Mouse (Mus musculus) forebrain, embryonic 13.5 days (tissue): ENCODE data around the gene Clec1a. TPM values are rescaled to one million over a fixed set of nuclear protein-coding genes. Genes with fewer than 3 reads are reported as not detected.
"Not testable (repeated sequence)": the region's sequence is repeated elsewhere in the genome, so short reads cannot be mapped to it uniquely, and the experiment has no call there.

Source experiments
- ATAC-seq: fragments of 200-750 bp; cut with Nextera tagmentation; 2 replicates; pipeline ENCODE4 v1.8.0; 2017
- H3K27ac ChIP-seq: fragments of 300-500 bp; sonication (generic); 2 replicates; pipeline ENCODE4 v1.5.1; 2015; ENCODE audit warnings: inconsistent platforms, mild to moderate bottlenecking, moderate library complexity
- H3K27me3 ChIP-seq: fragments of 300-500 bp; sonication (generic); 2 replicates; pipeline ENCODE4 v1.6.1; 2015; ENCODE audit warnings: mild to moderate bottlenecking, inconsistent platforms
- H3K36me3 ChIP-seq: fragments of 300-500 bp; sonication (generic); 2 replicates; pipeline ENCODE4 v1.6.1; 2015; ENCODE audit warnings: mild to moderate bottlenecking, inconsistent platforms; ENCODE audit not compliant: poor library complexity, severe bottlenecking
- H3K4me1 ChIP-seq: fragments of 300-500 bp; sonication (generic); 2 replicates; pipeline ENCODE4 v1.6.1; 2015; ENCODE audit warnings: inconsistent platforms
- H3K4me2 ChIP-seq: fragments of 300-500 bp; sonication (generic); 2 replicates; pipeline ENCODE4 v1.6.1; 2015; ENCODE audit warnings: inconsistent platforms, mild to moderate bottlenecking, moderate library complexity
- H3K4me3 ChIP-seq: fragments of 300-500 bp; sonication (generic); 2 replicates; pipeline ENCODE4 v1.5.1; 2015; ENCODE audit warnings: mild to moderate bottlenecking, inconsistent platforms
- H3K9ac ChIP-seq: fragments of 300-500 bp; sonication (generic); 2 replicates; pipeline ENCODE4 v1.6.1; 2015; ENCODE audit warnings: mild to moderate bottlenecking, inconsistent platforms
- H3K9me3 ChIP-seq: fragments of 300-500 bp; sonication (generic); replicated peaks from 2 replicates; pipeline ENCODE4 v1.6.1; 2016; ENCODE audit warnings: inconsistent platforms
- WGBS: fragments of 180-500 bp; shearing (Covaris S2); methylation state at CpG from one replicate; pipeline ENCODE4 v1.1.7; 2015; 5-methylcytosine and 5-hydroxymethylcytosine counted together
- polyA plus RNA-seq: library from polyadenylated mRNA; unstranded; fragments of >200 nt; fragmentation: Nextera tagmentation; extraction: Ambion mirVana; gene quantifications from 2 replicates; pipeline ENCODE4 v1.2.1, GENCODE M21; 2015

Gene Clec1a
- 0.89 and 1.1 TPM in 2 replicates for polyA plus RNA-seq

DNA sequence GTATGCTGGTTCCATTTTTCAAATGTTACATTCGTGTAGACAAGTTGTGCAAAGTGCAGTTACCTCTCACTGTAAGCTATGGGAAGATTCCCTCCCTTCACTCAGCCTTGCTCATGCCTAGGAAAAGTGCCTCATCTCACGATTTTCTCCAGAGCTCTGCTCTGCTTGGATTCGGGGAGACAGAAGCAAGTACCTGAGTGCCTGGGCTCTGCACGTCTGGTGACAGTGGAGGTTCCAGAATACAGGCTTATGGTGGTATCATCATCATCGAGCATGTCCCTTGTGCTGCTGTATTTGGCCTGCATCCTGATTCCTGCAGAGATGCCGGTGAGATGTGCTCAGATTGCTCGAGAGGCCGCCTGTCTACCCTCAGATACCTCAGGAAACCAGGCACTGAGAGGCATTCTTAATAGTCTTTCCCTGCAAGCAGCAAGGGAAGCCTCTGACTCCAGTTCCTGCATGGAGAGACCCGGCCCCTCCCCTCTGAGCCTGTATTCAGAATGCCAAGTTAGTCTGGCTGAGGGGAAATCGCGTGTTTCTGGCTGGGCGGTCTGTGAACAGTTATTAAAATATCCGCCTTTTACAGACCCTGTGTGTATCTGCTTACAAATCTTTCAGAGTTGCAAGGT is at the start of gene Clec1a:
Clec1a (minus strand) TSS at position 590 of the 629 bp plus-strand sequence.
- ATAC-seq = no peak
- H3K9me3 ChIP-seq = no peaks in the 10 kb centered on the region

DNA sequence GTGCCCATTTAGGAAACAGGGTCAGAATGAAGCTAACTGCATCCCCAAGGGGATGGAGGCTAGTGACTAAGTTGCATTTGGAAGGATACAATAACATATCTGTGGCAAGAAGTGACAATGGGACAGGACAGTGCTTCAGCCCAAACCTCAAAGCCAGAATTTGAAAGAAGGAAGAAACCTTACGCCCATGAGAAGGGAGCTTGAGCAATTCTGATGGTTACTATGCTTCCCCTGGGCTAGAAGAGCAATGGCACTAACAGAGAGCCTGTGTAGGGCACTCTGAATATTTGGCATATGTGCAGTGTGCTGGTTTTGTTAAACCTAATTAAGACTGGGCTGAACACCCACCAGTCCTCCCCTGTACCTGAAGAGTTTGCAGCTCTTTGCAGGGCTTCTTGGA is 47.7 kb upstream of the Clec1a start:
- 91% methylated on average over 1 of the region's 1 CpGs for WGBS
- not testable (repeated sequence) for ATAC-seq, H3K27ac ChIP-seq, H3K4me1 ChIP-seq, H3K36me3 ChIP-seq, H3K4me3 ChIP-seq, H3K27me3 ChIP-seq, H3K9me3 ChIP-seq, H3K4me2 ChIP-seq, H3K9ac ChIP-seq

More for the DNA sequence above, at the start of gene Clec1a:
- no peak within 1 kb of the TSS for H3K4me2 ChIP-seq
- H3K9ac ChIP-seq = no peak within 1 kb of the TSS
- no peaks in the 10 kb centered on the region for H3K4me1 ChIP-seq
- no peak within 1 kb of the TSS for H3K4me3 ChIP-seq
- H3K36me3 ChIP-seq = no peaks in the 10 kb centered on the region
- H3K27ac ChIP-seq = no peak within 1 kb of the TSS
- 65% methylated on average over 13 of the region's 13 CpGs for WGBS
- no peaks in the 10 kb centered on the region for H3K27me3 ChIP-seq

DNA sequence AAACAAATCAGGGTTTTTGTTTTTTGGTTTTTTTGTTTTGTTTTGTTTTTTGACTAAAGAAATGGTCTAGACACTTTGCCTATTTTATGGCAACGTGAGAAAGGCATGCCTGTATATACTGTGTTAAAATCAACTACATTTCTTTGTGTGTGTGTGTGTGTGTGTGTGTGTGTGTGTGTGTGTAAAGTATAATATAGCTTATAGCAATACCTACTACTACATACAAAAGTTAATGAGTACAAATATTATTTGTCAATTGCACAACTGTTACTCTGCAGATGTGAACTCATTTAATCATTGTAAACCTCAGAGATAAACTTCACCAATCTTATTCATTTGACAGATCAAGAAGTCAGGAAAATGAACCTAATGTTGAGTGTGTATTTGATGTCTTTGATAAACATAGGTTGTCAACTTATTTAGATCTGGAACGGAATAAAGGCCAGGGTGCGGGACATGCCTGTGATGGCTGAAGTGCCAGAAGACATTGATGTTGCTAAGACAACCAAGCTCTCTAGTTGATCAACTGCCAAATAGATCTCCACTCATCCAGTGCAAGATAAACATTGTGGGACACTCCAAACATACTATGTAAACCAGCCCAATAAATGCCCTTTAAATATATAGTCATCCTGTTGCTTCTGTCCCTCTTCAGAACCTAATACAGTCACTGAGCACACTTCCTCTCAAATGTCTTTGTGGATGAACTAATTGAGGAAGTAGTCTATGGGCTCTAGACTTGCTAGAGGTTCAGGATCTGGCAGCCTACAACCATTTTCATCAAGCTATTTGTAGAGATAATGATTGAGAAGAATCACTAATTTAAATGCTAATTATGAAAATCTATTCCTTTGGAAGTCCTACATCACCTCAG is 45.8 kb upstream of the Clec1a start:
- Histone ChIP-seq H3K4me1 (no peaks in the 10 kb centered on the region), H3K9me3 (no peaks in the 10 kb centered on the region), H3K4me2 (no peak overlapping the region), H3K4me3 (no peak overlapping the region), H3K36me3 (no peaks in the 10 kb centered on the region), H3K27ac (no peak overlapping the region), H3K9ac (no peak overlapping the region), H3K27me3 (no peaks in the 10 kb centered on the region)
- no peak for ATAC-seq
- 88% methylated on average over 3 of the region's 3 CpGs for WGBS

DNA sequence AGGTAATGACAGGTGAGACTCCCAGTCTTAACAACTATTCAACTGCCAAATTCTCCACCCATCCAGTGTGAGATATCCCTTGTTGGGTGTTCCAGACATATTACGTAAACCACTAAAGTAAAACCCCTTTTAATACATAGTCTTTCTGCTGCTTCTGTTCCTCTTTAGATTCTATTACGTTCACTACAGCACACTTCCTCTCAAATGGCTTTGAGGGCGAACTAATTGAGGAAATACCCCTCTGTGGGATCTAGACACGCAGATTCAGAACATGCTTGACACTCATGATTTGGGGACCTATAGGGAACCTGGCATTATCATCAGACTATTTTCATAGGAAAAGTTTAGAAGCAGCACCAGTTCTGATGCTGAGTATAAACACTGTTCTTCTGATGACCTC is 43.1 kb upstream of the Clec1a start:
- ATAC-seq = no peak
- Histone ChIP-seq H3K27ac (no peak overlapping the region), H3K4me1 (no peaks in the 10 kb centered on the region), H3K4me3 (no peak overlapping the region), H3K27me3 (no peaks in the 10 kb centered on the region), H3K36me3 (no peaks in the 10 kb centered on the region), H3K4me2 (no peak overlapping the region), H3K9me3 (no peaks in the 10 kb centered on the region), H3K9ac (no peak overlapping the region)
- WGBS = 80% methylated on average over 4 of the region's 4 CpGs

DNA sequence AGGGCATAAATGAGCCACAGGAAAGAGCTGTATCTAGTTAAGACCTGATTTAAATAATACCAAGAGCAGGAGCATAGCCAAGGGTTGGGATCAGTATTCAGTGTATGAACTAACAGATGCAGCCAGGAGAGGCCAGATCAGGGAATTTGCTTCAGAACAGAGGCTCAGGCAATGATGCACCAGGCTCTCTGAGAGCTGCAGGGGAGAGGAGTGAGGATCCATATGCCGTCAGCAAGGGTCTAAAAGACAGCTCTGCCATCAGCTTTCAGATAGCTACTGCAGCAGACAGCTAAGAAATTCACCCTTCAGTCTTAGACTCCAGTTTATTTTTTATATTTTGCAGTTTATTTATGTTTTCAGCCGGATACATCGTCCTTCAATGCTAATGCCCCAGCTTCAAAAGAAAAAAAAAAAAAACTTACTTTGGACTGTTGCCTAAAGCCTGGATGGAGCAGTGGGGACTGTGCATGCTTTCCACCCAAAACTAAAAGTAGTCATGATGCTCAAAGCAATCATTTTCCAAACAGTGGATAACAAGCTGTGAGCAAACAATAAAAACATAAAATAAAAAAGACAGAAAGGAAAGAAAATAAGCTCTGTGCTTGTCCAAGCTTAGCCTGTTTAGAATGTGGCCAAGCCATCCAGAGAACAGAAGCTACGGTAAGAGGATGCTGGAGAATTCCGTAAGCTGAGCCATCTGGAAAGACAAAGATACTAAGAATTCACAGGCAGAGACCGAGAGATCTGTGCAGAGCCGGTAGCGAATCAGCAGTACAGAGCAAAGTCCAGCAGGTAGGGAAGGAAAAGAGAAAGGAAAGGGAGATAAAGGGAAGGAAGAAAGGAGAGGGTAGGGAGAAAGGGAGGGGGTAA is 28.5 kb upstream of the Clec1a start:
- Histone ChIP-seq H3K4me1 (no peaks in the 10 kb centered on the region), H3K27me3 (no peaks in the 10 kb centered on the region), H3K9me3 (no peaks in the 10 kb centered on the region), H3K4me2 (no peak overlapping the region; the same call in 1 of the 2 replicates), H3K9ac (no peak overlapping the region), H3K36me3 (no peaks in the 10 kb centered on the region), H3K27ac (peak overlapping the region; percentile 31; the same call in 1 of the 2 replicates), H3K4me3 (no peak overlapping the region)
- 53% methylated on average over 8 of the region's 8 CpGs for WGBS
- ATAC-seq = peak; percentile 93

DNA sequence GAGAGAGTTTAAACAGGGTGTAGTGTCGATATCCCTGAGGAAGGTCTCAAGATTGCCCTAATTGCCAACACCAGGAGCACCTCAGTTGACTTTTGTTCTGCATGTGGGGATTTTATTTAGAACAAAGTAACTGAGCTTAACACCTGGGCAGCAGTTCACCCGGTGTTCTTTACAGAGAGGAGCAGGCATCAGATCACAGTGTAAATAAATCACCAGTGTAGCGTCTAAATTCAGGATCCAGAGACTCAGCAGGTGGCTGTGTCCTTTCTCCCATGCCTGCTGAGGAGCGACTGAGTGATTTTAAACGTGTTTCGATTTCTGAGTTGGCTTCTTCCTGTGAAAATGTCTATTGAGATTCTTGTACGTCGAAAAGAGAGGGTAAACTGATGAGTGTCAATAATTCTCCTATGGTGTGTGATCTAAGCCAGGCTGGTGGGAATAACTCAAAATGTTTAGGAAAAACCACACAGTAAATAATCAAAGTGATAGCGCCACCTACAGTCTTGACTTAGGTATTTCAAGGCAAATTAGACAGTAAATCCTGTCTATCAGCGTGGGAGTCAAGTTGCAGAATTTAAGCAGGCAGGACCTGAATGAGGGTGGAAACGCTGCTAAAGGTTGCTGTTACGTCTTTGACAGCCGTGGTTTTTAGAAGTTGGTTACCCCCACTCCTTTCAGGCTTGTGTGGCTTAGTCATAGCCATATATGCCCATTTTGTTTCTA is 24.8 kb upstream of the Clec1a start:
- H3K4me3 ChIP-seq = no peak overlapping the region
- no peaks in the 10 kb centered on the region for H3K9me3 ChIP-seq
- ATAC-seq = no peak
- no peaks in the 10 kb centered on the region for H3K36me3 ChIP-seq
- WGBS = 32% methylated on average over 13 of the region's 13 CpGs
- no peak overlapping the region for H3K9ac ChIP-seq
- no peaks in the 10 kb centered on the region for H3K4me1 ChIP-seq
- H3K27ac ChIP-seq = no peak overlapping the region
- H3K27me3 ChIP-seq = no peaks in the 10 kb centered on the region
- no peak overlapping the region for H3K4me2 ChIP-seq

DNA sequence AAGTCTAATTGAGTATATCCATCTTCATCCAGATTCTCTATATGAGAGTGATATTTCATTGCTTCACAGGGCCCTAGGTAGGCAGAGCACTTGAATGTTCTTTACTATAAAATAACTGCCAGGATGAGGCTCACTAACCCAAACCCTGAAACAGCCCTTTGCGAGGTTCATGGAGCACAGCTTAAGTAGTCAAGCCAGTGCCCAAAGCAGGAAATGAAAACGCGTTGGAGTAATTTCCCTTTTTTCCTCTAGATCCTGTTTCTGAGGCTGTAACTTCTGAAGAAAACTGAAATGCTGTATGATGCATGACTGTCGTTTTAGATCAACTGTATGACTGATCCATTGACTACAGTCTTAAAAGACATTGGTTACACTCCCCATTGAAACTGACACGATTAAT is 20.8 kb upstream of the Clec1a start:
- no peak overlapping the region for H3K27ac ChIP-seq
- no peaks in the 10 kb centered on the region for H3K9me3 ChIP-seq
- H3K36me3 ChIP-seq = no peaks in the 10 kb centered on the region
- ATAC-seq = no peak
- no peak overlapping the region for H3K4me2 ChIP-seq
- no peak overlapping the region for H3K4me3 ChIP-seq
- no peaks in the 10 kb centered on the region for H3K4me1 ChIP-seq
- H3K9ac ChIP-seq = no peak overlapping the region
- H3K27me3 ChIP-seq = no peaks in the 10 kb centered on the region
- WGBS = 87% methylated on average over 5 of the region's 5 CpGs

DNA sequence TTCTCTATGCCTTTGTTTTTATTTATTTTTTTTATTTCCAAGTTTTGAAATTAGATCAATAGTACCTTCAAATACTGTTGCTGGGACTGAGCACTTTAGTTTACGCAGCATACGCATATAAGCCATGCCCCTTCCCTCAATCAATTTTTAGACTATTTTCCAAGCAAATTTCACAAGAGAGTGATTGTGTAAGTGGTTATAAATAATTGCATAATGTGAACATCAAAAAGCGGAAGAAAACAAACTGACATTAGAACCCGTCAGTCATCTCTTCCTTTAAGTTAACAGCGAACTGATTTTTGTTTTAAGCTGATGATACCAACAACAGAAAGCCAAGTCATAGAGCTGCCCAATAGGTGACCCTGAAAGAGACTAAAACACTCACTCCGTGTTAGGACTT is 19.6 kb upstream of the Clec1a start:
- WGBS = 93% methylated on average over 6 of the region's 6 CpGs
- Histone ChIP-seq H3K27ac (no peak overlapping the region), H3K9ac (no peak overlapping the region), H3K4me2 (no peak overlapping the region), H3K36me3 (no peaks in the 10 kb centered on the region), H3K9me3 (no peaks in the 10 kb centered on the region), H3K4me3 (no peak overlapping the region), H3K4me1 (no peaks in the 10 kb centered on the region), H3K27me3 (no peaks in the 10 kb centered on the region)
- no peak for ATAC-seq

DNA sequence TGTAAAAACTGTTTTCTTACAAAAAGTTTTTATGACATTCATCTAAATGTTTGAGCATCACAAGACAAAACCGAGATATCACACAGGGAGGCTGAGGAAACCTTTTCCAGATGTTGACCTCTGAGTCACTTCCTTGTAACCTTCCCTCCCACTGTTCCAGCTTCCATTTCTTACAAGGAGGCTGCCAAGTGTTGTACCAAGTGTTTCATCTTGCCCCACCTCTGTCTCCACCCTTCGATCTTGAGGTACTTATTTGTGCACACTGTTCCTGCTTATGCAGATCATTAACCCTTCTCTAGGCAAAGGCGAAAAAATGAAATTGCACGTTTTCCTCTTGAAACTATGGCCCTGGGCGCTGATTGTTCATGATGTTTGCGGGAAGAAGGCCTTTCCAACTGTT is 2.1 kb downstream of the Clec1a start:
- H3K36me3 ChIP-seq = no peaks in the 10 kb centered on the region
- no peaks in the 10 kb centered on the region for H3K9me3 ChIP-seq
- no peak overlapping the region for H3K4me3 ChIP-seq
- H3K9ac ChIP-seq = no peak overlapping the region
- WGBS = 81% methylated on average over 6 of the region's 6 CpGs
- no peaks in the 10 kb centered on the region for H3K4me1 ChIP-seq
- no peak overlapping the region for H3K27ac ChIP-seq
- ATAC-seq = no peak
- no peak overlapping the region for H3K4me2 ChIP-seq
- no peaks in the 10 kb centered on the region for H3K27me3 ChIP-seq

DNA sequence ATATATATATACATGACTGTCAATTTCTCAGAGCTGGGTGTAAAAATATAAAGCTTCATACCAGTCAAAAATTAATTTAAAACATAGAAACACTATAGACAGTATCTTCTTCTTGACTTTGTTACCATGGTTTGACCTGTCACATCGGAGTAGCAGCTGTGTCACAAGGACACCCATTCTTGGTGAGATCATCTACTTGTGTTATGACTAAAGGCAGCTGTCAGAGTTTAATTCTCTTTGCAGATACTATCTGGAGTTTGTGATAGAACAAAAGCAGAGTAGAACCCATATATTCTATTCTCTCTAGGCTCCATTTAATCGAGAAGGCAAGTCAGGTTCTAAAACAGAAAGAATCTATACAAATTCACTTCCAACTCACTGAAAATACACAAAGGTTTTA is 13.8 kb downstream of the Clec1a start:
- Histone ChIP-seq H3K4me3 (no peak overlapping the region), H3K4me1 (no peaks in the 10 kb centered on the region), H3K36me3 (no peaks in the 10 kb centered on the region), H3K27me3 (no peaks in the 10 kb centered on the region), H3K9me3 (no peaks in the 10 kb centered on the region), H3K9ac (no peak overlapping the region), H3K4me2 (no peak overlapping the region), H3K27ac (no peak overlapping the region)
- WGBS = 92% methylated on average over 2 of the region's 2 CpGs
- no peak for ATAC-seq

DNA sequence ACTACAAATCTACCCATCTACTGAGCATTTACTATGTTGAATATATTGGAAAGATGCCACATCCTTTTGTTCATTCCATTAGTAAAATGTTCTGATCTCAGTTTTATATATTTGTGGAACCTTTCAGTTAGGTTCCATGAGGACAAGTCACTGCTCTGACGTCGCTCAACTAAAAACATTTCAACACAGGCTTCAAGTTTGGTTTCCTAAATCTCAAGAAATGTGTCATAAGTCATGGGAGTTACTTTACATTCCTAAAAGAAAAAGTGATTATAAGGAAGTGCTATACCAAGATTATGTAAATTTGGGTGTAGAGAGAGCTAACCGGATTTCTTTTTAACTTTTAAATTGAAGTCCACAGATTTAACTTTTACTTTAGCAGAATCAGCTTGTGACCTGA is 15.8 kb downstream of the Clec1a start:
- Histone ChIP-seq H3K4me2 (no peak overlapping the region), H3K4me3 (no peak overlapping the region), H3K4me1 (no peaks in the 10 kb centered on the region), H3K27me3 (no peaks in the 10 kb centered on the region), H3K9me3 (no peaks in the 10 kb centered on the region), H3K9ac (no peak overlapping the region), H3K27ac (no peak overlapping the region), H3K36me3 (no peaks in the 10 kb centered on the region)
- no peak for ATAC-seq
- WGBS = 86% methylated on average over 3 of the region's 3 CpGs
